Mouse (Mus musculus) embryonic facial prominence, embryonic 13.5 days (tissue): ENCODE results near the gene 4921524J17Rik. TPM values are rescaled to one million over a fixed set of nuclear protein-coding genes. Genes with fewer than 3 reads are reported as not detected.
A peak's percentile ranks its signal among the peaks of the same experiment; 100 is the strongest.

Experiments used
- ATAC-seq: fragments of 200-750 bp; cut with Nextera tagmentation; 2 replicates; pipeline ENCODE4 v1.8.0; 2017; ENCODE audit warnings: low read depth; ENCODE audit not compliant: insufficient number of reproducible peaks, insufficient read depth, low FRiP score, low TSS enrichment
- H3K27ac ChIP-seq: fragments of 300-500 bp; sonication (generic); 2 replicates; pipeline ENCODE4 v1.5.1; 2015; ENCODE audit warnings: moderate library complexity, mild to moderate bottlenecking, inconsistent platforms
- H3K27me3 ChIP-seq: fragments of 300-500 bp; sonication (generic); 2 replicates; pipeline ENCODE4 v1.6.1; 2015; ENCODE audit warnings: mild to moderate bottlenecking, inconsistent platforms
- H3K36me3 ChIP-seq: fragments of 300-500 bp; sonication (generic); 2 replicates; pipeline ENCODE4 v1.6.1; 2015; ENCODE audit warnings: mild to moderate bottlenecking, inconsistent platforms
- H3K4me1 ChIP-seq: fragments of 300-500 bp; sonication (generic); 2 replicates; pipeline ENCODE4 v1.6.1; 2015; ENCODE audit warnings: inconsistent platforms
- H3K4me2 ChIP-seq: fragments of 300-500 bp; sonication (generic); 2 replicates; pipeline ENCODE4 v1.6.1; 2015; ENCODE audit warnings: moderate library complexity, mild to moderate bottlenecking, inconsistent platforms
- H3K4me3 ChIP-seq: fragments of 300-500 bp; sonication (generic); 2 replicates; pipeline ENCODE4 v1.5.1; 2015; ENCODE audit warnings: mild to moderate bottlenecking, inconsistent platforms
- H3K9ac ChIP-seq: fragments of 300-500 bp; sonication (generic); 2 replicates; pipeline ENCODE4 v1.6.1; 2015; ENCODE audit warnings: mild to moderate bottlenecking, inconsistent platforms
- H3K9me3 ChIP-seq: fragments of 300-500 bp; sonication (generic); 2 replicates; pipeline ENCODE4 v1.6.1; 2016; ENCODE audit warnings: inconsistent platforms
- WGBS: fragments of 180-500 bp; shearing (Covaris S2); methylation state at CpG from one replicate; pipeline ENCODE4 v1.1.7; 2015; ENCODE audit warnings: mixed read lengths; 5-methylcytosine and 5-hydroxymethylcytosine counted together
- polyA plus RNA-seq: library from polyadenylated mRNA; unstranded; fragments of >200 nt; fragmentation: Nextera tagmentation; extraction: Ambion mirVana; gene quantifications from 2 replicates; pipeline ENCODE4 v1.2.1, GENCODE M21; 2015

Gene 4921524J17Rik
- 54.0 and 56.6 TPM in 2 replicates for polyA plus RNA-seq

DNA sequence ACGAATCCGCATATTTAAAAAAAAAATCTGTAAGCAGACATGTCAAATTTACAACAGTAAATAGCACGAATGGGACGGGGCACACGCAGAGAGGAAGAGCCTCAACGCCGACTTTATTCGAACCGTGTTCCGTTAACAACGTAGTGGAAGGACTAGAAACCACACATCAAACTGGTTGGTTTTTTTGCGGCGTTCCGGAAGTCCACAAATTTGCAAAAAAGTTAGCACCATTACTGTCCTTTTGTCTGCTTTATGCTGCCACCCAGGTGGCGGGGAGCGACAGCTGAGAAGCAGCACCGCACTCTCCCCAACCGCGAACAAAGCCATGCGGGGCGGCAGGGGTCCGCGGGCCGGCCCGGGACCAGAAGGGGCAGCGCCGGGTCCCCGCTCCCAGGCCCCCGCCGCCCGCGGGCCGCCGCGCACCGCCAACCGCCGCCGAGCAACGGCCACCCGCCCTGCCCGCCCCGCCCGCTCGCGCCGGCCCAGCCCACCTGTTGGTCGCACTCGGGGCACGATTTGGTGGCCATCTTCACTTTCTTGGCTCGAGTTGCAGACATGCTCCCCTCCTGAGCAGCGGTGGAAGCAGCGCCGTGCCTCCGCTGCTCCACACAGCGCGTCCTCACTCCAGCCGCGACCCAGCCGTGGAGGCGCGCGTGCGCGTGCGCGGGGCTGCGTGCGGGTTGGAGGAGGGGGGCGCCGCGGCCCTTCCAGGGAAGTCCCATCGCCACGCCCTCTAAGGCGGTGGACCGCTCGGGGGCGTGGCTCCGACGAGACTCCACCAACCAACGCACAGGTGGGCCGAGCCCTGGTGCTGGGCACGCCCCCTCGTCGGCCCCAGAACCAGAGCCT is at the start of gene 4921524J17Rik:
TSS of gene 4921524J17Rik (minus strand) at position 666 of the 849 bp plus-strand sequence.
- WGBS = under 1% methylated on average over 83 of the region's 85 CpGs
- peak; percentile 99 for ATAC-seq
- H3K27ac ChIP-seq = peak within 1 kb of the TSS; percentile 97
- H3K36me3 ChIP-seq = no peaks in the 10 kb centered on the region
- H3K9ac ChIP-seq = peak within 1 kb of the TSS; percentile 89
- peaks cover 30% of the 10 kb centered on the region for H3K4me1 ChIP-seq
- no peaks in the 10 kb centered on the region for H3K27me3 ChIP-seq
- H3K4me2 ChIP-seq = peak within 1 kb of the TSS; percentile 71
- no peaks in the 10 kb centered on the region for H3K9me3 ChIP-seq
- H3K4me3 ChIP-seq = peak within 1 kb of the TSS; percentile 69

- ATAC-seq = no peak
- Histone ChIP-seq H3K36me3 (no peaks in the 10 kb centered on the region), H3K27ac (no peak overlapping the region), H3K9ac (no peak overlapping the region), H3K9me3 (no peaks in the 10 kb centered on the region), H3K27me3 (no peaks in the 10 kb centered on the region), H3K4me3 (no peak overlapping the region), H3K4me1 (no peaks in the 10 kb centered on the region), H3K4me2 (no peak overlapping the region)
- 52% methylated on average over 6 of the region's 6 CpGs for WGBS
Measured at GRCm38 (mm10) chr8:85482427-85482826, 49.8 kb upstream of the 4921524J17Rik start.

GRCm38 (mm10) chr8:85481900-85482299 is 49.3 kb upstream of the 4921524J17Rik start:
- Histone ChIP-seq H3K36me3 (no peaks in the 10 kb centered on the region), H3K4me1 (no peaks in the 10 kb centered on the region), H3K4me2 (peak overlapping the region; percentile 36), H3K27ac (no peak overlapping the region), H3K9me3 (no peaks in the 10 kb centered on the region), H3K9ac (no peak overlapping the region), H3K27me3 (no peaks in the 10 kb centered on the region), H3K4me3 (no peak overlapping the region)
- 25% methylated on average over 10 of the region's 10 CpGs for WGBS
- ATAC-seq = no peak

DNA sequence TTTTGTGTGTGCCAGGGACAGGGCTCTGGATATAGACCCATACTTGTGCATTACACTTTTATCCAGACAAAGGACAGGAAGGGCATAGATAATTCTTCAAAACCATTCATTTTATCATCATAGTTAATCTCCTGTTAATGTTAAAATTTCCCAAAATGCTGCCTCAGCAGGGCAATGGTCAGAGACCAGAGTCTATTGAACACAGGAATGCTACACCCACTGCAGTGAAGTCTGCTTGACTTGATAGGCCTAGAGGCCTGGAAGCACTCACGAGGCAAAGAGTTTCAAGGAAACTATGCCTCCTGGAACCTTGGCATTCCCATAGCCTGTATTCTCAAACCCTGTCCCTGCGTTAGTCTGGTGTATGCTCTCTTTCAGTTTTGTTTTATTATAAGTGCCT is 47.1 kb upstream of the 4921524J17Rik start:
- Histone ChIP-seq H3K4me2 (no peak overlapping the region), H3K27ac (no peak overlapping the region), H3K9me3 (no peaks in the 10 kb centered on the region), H3K9ac (no peak overlapping the region), H3K27me3 (no peaks in the 10 kb centered on the region), H3K36me3 (no peaks in the 10 kb centered on the region), H3K4me3 (no peak overlapping the region), H3K4me1 (no peaks in the 10 kb centered on the region)
- ATAC-seq = no peak
- 81% methylated on average over 2 of the region's 2 CpGs for WGBS

DNA sequence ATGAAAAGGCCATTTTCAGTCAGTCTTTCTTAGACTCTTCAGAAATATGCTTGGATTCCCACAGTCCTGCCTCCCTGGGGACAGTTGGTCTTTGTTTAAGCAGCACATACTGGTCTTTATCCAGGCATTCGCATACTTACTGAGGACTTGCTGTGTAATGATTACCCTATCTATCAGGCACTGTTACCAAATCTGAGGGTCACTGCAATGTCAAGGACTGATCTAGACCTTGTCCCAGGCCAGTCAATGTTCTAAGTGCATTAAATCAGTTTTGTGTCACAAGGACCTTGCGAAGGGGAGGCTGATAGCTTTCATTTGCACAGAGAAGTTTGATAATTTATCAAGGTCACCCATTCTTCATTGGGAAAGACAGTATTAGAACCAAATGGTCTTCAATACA is 45.8 kb upstream of the 4921524J17Rik start:
- WGBS = 88% methylated on average over 2 of the region's 2 CpGs
- H3K9me3 ChIP-seq = no peaks in the 10 kb centered on the region
- no peak overlapping the region for H3K9ac ChIP-seq
- H3K36me3 ChIP-seq = no peaks in the 10 kb centered on the region
- no peak for ATAC-seq
- H3K27ac ChIP-seq = no peak overlapping the region
- H3K27me3 ChIP-seq = no peaks in the 10 kb centered on the region
- H3K4me1 ChIP-seq = no peaks in the 10 kb centered on the region
- H3K4me3 ChIP-seq = no peak overlapping the region
- no peak overlapping the region for H3K4me2 ChIP-seq

- no peaks in the 10 kb centered on the region for H3K36me3 ChIP-seq
- no peak overlapping the region for H3K4me2 ChIP-seq
- H3K4me1 ChIP-seq = no peaks in the 10 kb centered on the region
- H3K9ac ChIP-seq = no peak overlapping the region
- no peaks in the 10 kb centered on the region for H3K9me3 ChIP-seq
- no peaks in the 10 kb centered on the region for H3K27me3 ChIP-seq
- 79% methylated on average over 4 of the region's 4 CpGs for WGBS
- no peak for ATAC-seq
- H3K4me3 ChIP-seq = no peak overlapping the region
- no peak overlapping the region for H3K27ac ChIP-seq
Measured at GRCm38 (mm10) chr8:85476970-85477545, 44.4 kb upstream of the 4921524J17Rik start.

- ATAC-seq = no peak
Measured at GRCm38 (mm10) chr8:85474924-85475323, 42.3 kb upstream of the 4921524J17Rik start.

GRCm38 (mm10) chr8:85473246-85473645 is 40.6 kb upstream of the 4921524J17Rik start:
- WGBS = 67% methylated on average over 4 of the region's 4 CpGs
- Histone ChIP-seq H3K27me3 (no peaks in the 10 kb centered on the region), H3K9me3 (no peaks in the 10 kb centered on the region), H3K27ac (no peak overlapping the region), H3K36me3 (no peaks in the 10 kb centered on the region), H3K9ac (no peak overlapping the region), H3K4me2 (no peak overlapping the region), H3K4me1 (no peaks in the 10 kb centered on the region), H3K4me3 (no peak overlapping the region)
- ATAC-seq = no peak

More at GRCm38 (mm10) chr8:85474924-85475323, 42.3 kb upstream of the 4921524J17Rik start:
- H3K36me3 ChIP-seq = no peaks in the 10 kb centered on the region
- H3K4me3 ChIP-seq = no peak overlapping the region
- H3K9ac ChIP-seq = no peak overlapping the region
- no peaks in the 10 kb centered on the region for H3K27me3 ChIP-seq
- no peaks in the 10 kb centered on the region for H3K4me1 ChIP-seq
- no peaks in the 10 kb centered on the region for H3K9me3 ChIP-seq
- no peak overlapping the region for H3K4me2 ChIP-seq
- 90% methylated on average over 3 of the region's 3 CpGs for WGBS
- no peak overlapping the region for H3K27ac ChIP-seq

DNA sequence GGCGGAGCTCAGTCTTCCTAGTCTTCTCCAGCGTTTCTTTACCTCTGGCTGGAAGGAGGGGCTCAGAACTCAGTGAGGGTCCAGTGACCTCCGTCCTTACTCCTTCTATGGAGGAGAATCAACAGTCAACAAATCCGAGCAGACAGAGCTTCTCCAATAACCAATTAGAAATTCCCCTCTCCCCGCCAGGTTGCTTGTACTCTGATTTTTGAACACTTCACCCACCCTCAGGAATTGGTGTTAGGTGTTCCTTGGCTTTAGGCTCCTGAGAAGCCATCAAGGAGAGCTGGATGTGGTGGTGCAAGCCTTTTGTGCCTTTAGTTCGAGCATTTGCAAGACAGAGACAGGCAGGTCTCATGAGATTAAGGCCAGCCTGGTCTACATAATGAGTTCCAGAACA is 40.2 kb upstream of the 4921524J17Rik start:
- H3K4me2 ChIP-seq = no peak overlapping the region
- no peaks in the 10 kb centered on the region for H3K4me1 ChIP-seq
- no peaks in the 10 kb centered on the region for H3K9me3 ChIP-seq
- WGBS = 64% methylated on average over 6 of the region's 6 CpGs
- no peaks in the 10 kb centered on the region for H3K36me3 ChIP-seq
- no peak overlapping the region for H3K27ac ChIP-seq
- no peak overlapping the region for H3K4me3 ChIP-seq
- no peaks in the 10 kb centered on the region for H3K27me3 ChIP-seq
- no peak overlapping the region for H3K9ac ChIP-seq
- no peak for ATAC-seq

DNA sequence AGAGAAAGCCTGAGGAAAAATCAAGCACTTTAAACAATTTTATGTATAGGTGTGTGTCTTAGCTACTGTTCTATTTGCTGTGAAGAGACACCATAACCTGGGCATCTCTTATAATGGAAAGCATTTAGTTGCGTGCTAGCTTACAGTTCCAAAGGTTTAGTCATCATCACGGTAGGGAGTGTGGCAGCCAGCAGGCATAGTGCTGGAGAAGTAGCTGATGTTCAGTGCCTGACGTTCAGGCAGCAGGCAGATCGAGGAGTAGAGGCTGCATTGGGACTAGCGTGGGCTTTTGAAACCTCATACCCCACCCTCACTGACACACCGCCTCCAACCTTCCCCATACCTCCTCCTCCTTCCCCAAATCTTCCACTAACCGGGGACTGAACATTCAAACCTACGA is 38.1 kb upstream of the 4921524J17Rik start:
- H3K4me3 ChIP-seq = no peak overlapping the region
- H3K36me3 ChIP-seq = no peaks in the 10 kb centered on the region
- no peak overlapping the region for H3K9ac ChIP-seq
- H3K27ac ChIP-seq = no peak overlapping the region
- H3K4me1 ChIP-seq = no peaks in the 10 kb centered on the region
- H3K4me2 ChIP-seq = no peak overlapping the region
- WGBS = 74% methylated on average over 8 of the region's 8 CpGs
- no peak for ATAC-seq
- no peaks in the 10 kb centered on the region for H3K27me3 ChIP-seq
- no peaks in the 10 kb centered on the region for H3K9me3 ChIP-seq

DNA sequence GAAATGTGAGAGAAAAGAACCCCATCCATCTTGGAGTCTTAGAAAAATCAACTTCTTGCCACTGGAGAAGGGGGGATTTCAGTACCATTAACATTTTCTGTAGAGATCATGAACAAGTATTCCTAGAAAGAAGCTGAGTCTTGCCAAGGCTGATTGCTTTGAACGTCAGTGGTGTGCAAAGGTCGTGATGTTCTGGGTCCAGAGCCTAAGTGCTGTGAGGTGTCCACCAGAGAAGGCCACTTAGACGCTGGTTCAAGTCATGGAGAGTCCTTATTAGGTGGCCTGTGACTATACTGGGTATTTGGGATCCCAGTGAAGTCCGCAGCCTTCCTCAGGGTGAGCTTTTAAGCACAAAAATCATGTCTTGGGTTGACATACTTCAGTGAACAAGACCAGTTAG is 33.4 kb upstream of the 4921524J17Rik start:
- no peak for ATAC-seq
- WGBS = 89% methylated on average over 4 of the region's 4 CpGs
- H3K4me3 ChIP-seq = no peak overlapping the region

DNA sequence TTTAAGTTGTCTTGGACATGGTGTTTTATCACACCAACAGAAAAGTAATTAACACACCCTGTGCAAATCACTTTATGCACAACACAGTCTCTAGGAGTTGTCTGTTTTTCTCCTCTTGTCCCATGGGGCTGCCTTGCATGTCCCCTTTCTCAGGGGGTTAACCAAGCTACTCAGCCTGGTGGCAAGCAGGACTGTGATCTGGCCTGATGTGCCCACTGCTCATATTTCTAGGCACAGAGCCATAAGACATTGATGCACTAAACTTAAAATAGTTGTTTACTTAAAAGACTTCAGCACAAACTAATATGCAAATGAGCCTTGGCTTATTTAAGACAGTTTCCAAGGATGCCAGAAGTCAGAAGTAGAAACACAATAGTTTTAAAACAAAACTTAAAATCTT is 31.7 kb upstream of the 4921524J17Rik start:
- Histone ChIP-seq H3K36me3 (no peaks in the 10 kb centered on the region), H3K9me3 (no peaks in the 10 kb centered on the region), H3K4me1 (no peaks in the 10 kb centered on the region), H3K27ac (no peak overlapping the region), H3K27me3 (no peaks in the 10 kb centered on the region), H3K4me2 (no peak overlapping the region), H3K9ac (no peak overlapping the region), H3K4me3 (no peak overlapping the region)
- no peak for ATAC-seq

More for the DNA sequence above, 33.4 kb upstream of the 4921524J17Rik start:
- Histone ChIP-seq H3K4me2 (no peak overlapping the region), H3K27ac (no peak overlapping the region), H3K4me1 (no peaks in the 10 kb centered on the region), H3K27me3 (no peaks in the 10 kb centered on the region), H3K9ac (no peak overlapping the region), H3K9me3 (no peaks in the 10 kb centered on the region), H3K36me3 (no peaks in the 10 kb centered on the region)
